Mouse (Mus musculus) kidney, embryonic 15.5 days (tissue): Measurements from ENCODE around the gene Ssc5d. TPM values are rescaled to one million over a fixed set of nuclear protein-coding genes. Genes with fewer than 3 reads are reported as not detected.

ENCODE experiments used
- ATAC-seq: fragments of 200-750 bp; cut with Nextera tagmentation; replicated peaks from 2 replicates; pipeline ENCODE4 v1.8.0; 2017; ENCODE audit warnings: moderate TSS enrichment; ENCODE audit not compliant: low FRiP score
- H3K27ac ChIP-seq: fragments of 300-500 bp; sonication (generic); 2 replicates; pipeline ENCODE4 v1.5.1; 2015; ENCODE audit warnings: mild to moderate bottlenecking, inconsistent platforms
- H3K27me3 ChIP-seq: fragments of 300-500 bp; sonication (generic); 2 replicates; pipeline ENCODE4 v1.6.1; 2015; ENCODE audit warnings: inconsistent platforms
- H3K36me3 ChIP-seq: fragments of 300-500 bp; sonication (generic); 2 replicates; pipeline ENCODE4 v1.6.1; 2015; ENCODE audit warnings: inconsistent platforms
- H3K4me1 ChIP-seq: fragments of 300-500 bp; sonication (generic); 2 replicates; pipeline ENCODE4 v1.6.1; 2015; ENCODE audit warnings: inconsistent platforms
- H3K4me2 ChIP-seq: fragments of 300-500 bp; sonication (generic); 2 replicates; pipeline ENCODE4 v1.6.1; 2015; ENCODE audit warnings: moderate library complexity, mild to moderate bottlenecking, inconsistent platforms
- H3K4me3 ChIP-seq: fragments of 300-500 bp; sonication (generic); replicated peaks from 2 replicates; pipeline ENCODE4 v1.5.1; 2015; ENCODE audit warnings: mild to moderate bottlenecking, inconsistent platforms
- H3K9ac ChIP-seq: fragments of 300-500 bp; sonication (generic); 2 replicates; pipeline ENCODE4 v1.6.1; 2015; ENCODE audit warnings: mild to moderate bottlenecking, inconsistent platforms
- H3K9me3 ChIP-seq: fragments of 300-500 bp; sonication (generic); replicated peaks from 2 replicates; pipeline ENCODE4 v1.6.1; 2016; ENCODE audit warnings: inconsistent platforms
- WGBS: fragments of 180-500 bp; shearing (Covaris S2); methylation state at CpG from one replicate; pipeline ENCODE4 v1.1.7; 2015; ENCODE audit warnings: mixed read lengths; 5-methylcytosine and 5-hydroxymethylcytosine counted together
- polyA plus RNA-seq: library from polyadenylated mRNA; unstranded; fragments of >200 nt; fragmentation: Nextera tagmentation; extraction: Ambion mirVana; gene quantifications from 2 replicates; pipeline ENCODE4 v1.2.1, GENCODE M21; 2015

Ssc5d gene
- polyA plus RNA-seq, 1 experiment from 2014 or later = 2.7 TPM

- WGBS = 56% methylated on average over 59 of the region's 59 CpGs
- Histone ChIP-seq H3K4me2 (peak overlapping the region; percentile 78), H3K27ac (no peak overlapping the region), H3K9me3 (peaks cover 3% of the 10 kb centered on the region), H3K36me3 (peaks cover 32% of the 10 kb centered on the region), H3K27me3 (peaks cover 7% of the 10 kb centered on the region; the same call in 1 of the 2 replicates), H3K4me1 (peaks cover 27% of the 10 kb centered on the region), H3K9ac (no peak overlapping the region), H3K4me3 (peak overlapping the region; percentile 68; the same call in 1 of the 2 replicates)
- ATAC-seq = no peak; the same call in 1 of the 2 replicates
Observed at GRCm38 (mm10) chr7:4993999-4994788, 68.6 kb downstream of the Ssc5d start.

Other genes starting within 250 kb of the Ssc5d start
- gene Hspbp1, start 240.7 kb upstream of the Ssc5d start, polyA plus RNA-seq = 112 and 119 TPM in 2 replicates
- gene Brsk1, start 235.2 kb upstream of the Ssc5d start, polyA plus RNA-seq = 1.1 and 1.6 TPM in 2 replicates
- 0.12 TPM in 1 of 2 replicates, not detected in the other for gene Tmem150b, start 200.5 kb upstream of the Ssc5d start, polyA plus RNA-seq
- gene Kmt5c, start 185.7 kb upstream of the Ssc5d start, polyA plus RNA-seq = 79.3 and 90.8 TPM in 2 replicates
- gene Cox6b2, start 172.7 kb upstream of the Ssc5d start, polyA plus RNA-seq = 68.3 and 78.0 TPM in 2 replicates
- not detected in 2 replicates for gene Fam71e2, start 154.5 kb upstream of the Ssc5d start, polyA plus RNA-seq
- gene Il11, start 142.9 kb upstream of the Ssc5d start, polyA plus RNA-seq = 0.27 and 0.30 TPM in 2 replicates
- 1.0 TPM in 1 of 2 replicates, not detected in the other for gene Tmem190, start 142.8 kb upstream of the Ssc5d start, polyA plus RNA-seq
- 12.9 and 14.1 TPM in 2 replicates for gene Tmem238, start 136.1 kb upstream of the Ssc5d start, polyA plus RNA-seq
- 391 and 408 TPM in 2 replicates for gene Rpl28, start 132.9 kb upstream of the Ssc5d start, polyA plus RNA-seq
- gene Ube2s, start 113.2 kb upstream of the Ssc5d start, polyA plus RNA-seq = 384 and 386 TPM in 2 replicates
- 0.84 and 0.96 TPM in 2 replicates for gene Shisa7, start 81.1 kb upstream of the Ssc5d start, polyA plus RNA-seq
- 6.1 and 7.2 TPM in 2 replicates for gene Isoc2b, start 55.5 kb upstream of the Ssc5d start, polyA plus RNA-seq
- 0.93 and 1.2 TPM in 2 replicates for gene Isoc2a, start 48.6 kb upstream of the Ssc5d start, polyA plus RNA-seq
- not detected in 2 replicates for gene Gm36210, start 19.3 kb upstream of the Ssc5d start, polyA plus RNA-seq
- 4.0 and 4.1 TPM in 2 replicates for gene Zfp628, start 10.6 kb upstream of the Ssc5d start, polyA plus RNA-seq
- 4.2 and 5.3 TPM in 2 replicates for gene Nat14, start 3.8 kb upstream of the Ssc5d start, polyA plus RNA-seq
- 0.19 and 0.27 TPM in 2 replicates for gene Sbk2, start 38.6 kb downstream of the Ssc5d start, polyA plus RNA-seq
- gene Sbk3, start 45.4 kb downstream of the Ssc5d start, polyA plus RNA-seq = not detected in 2 replicates
- 36.7 and 39.9 TPM in 2 replicates for gene Zfp579, start 70.4 kb downstream of the Ssc5d start, polyA plus RNA-seq
- 10.4 and 12.7 TPM in 2 replicates for gene Zfp524, start 88.6 kb downstream of the Ssc5d start, polyA plus RNA-seq
- gene Fiz1, start 88.9 kb downstream of the Ssc5d start, polyA plus RNA-seq = 46.5 and 53.1 TPM in 2 replicates
- gene Gm44973, start 89.7 kb downstream of the Ssc5d start, polyA plus RNA-seq = 1.6 and 2.5 TPM in 2 replicates
- gene Zfp865, start 94.6 kb downstream of the Ssc5d start, polyA plus RNA-seq = 7.2 and 7.6 TPM in 2 replicates
- 24.9 and 27.0 TPM in 2 replicates for gene Ccdc106, start 94.8 kb downstream of the Ssc5d start, polyA plus RNA-seq
- not detected in 2 replicates for gene 4632433K11Rik, start 108.3 kb downstream of the Ssc5d start, polyA plus RNA-seq
- gene Zfp784, start 112.7 kb downstream of the Ssc5d start, polyA plus RNA-seq = 6.3 and 6.4 TPM in 2 replicates
- gene Zfp580, start 125.8 kb downstream of the Ssc5d start, polyA plus RNA-seq = 36.2 and 41.0 TPM in 2 replicates
- 145 and 152 TPM in 2 replicates for gene U2af2, start 136.4 kb downstream of the Ssc5d start, polyA plus RNA-seq
- gene Epn1, start 154.4 kb downstream of the Ssc5d start, polyA plus RNA-seq = 55.5 and 62.2 TPM in 2 replicates
- not detected in 2 replicates for gene Rfpl4, start 191.2 kb downstream of the Ssc5d start, polyA plus RNA-seq
- gene Rasl2-9, start 200.2 kb downstream of the Ssc5d start, polyA plus RNA-seq = 0.54 TPM in 1 of 2 replicates, not detected in the other
- gene Vmn1r55, start 223.9 kb downstream of the Ssc5d start, polyA plus RNA-seq = not detected in 2 replicates